Mouse (Mus musculus) kidney, adult 2 months (tissue): ENCODE results near the gene Sema4a. TPM values are rescaled to one million over a fixed set of nuclear protein-coding genes. Genes with fewer than 3 reads are reported as not detected.

Experiments
- DNase-seq: peaks from one replicate; pipeline ENCODE4 v3.0.0; 2021
- H3K27ac ChIP-seq: fragments of 200-500 bp; 2 replicates; pipeline ENCODE4 v1.5.1; 2012; ENCODE audit warnings: low read depth, low read length, control low read depth, inconsistent platforms; ENCODE audit not compliant: insufficient read depth
- H3K27me3 ChIP-seq: fragments of 200-500 bp; replicated peaks from 2 replicates; pipeline ENCODE4 v1.6.1; 2012; ENCODE audit warnings: mild to moderate bottlenecking, moderate library complexity, low read length, inconsistent platforms; ENCODE audit not compliant: control insufficient read depth, insufficient read depth
- H3K36me3 ChIP-seq: fragments of 200-500 bp; 2 replicates; pipeline ENCODE4 v1.6.1; 2012; ENCODE audit warnings: mild to moderate bottlenecking, moderate library complexity, low read length, inconsistent platforms; ENCODE audit not compliant: control insufficient read depth, insufficient read depth
- H3K4me1 ChIP-seq: fragments of 200-500 bp; 2 replicates; pipeline ENCODE4 v1.6.1; 2011; ENCODE audit warnings: low read length; ENCODE audit not compliant: control insufficient read depth, insufficient read depth
- H3K4me3 ChIP-seq: fragments of 200-500 bp; 2 replicates; pipeline ENCODE4 v1.5.1; 2011; ENCODE audit warnings: mild to moderate bottlenecking, low read depth, low read length, control low read depth; ENCODE audit not compliant: insufficient read depth
- CTCF ChIP-seq: fragments of 200-500 bp; conservative IDR thresholded peaks from 2 replicates; pipeline ENCODE4 v1.5.1; 2011; ENCODE audit warnings: low read depth, mild to moderate bottlenecking, control low read depth, low read length, moderate library complexity, mixed read lengths; ENCODE audit not compliant: insufficient read depth, insufficient read length
- POLR2A ChIP-seq: fragments of 200-500 bp; IDR thresholded peaks from one replicate; pipeline ENCODE4 v1.6.1; 2011; ENCODE audit warnings: low read depth, low read length, control low read depth
- WGBS: fragments of 180-500 bp; shearing (Covaris S2); methylation state at CpG from one replicate; pipeline ENCODE4 v1.1.7; 2018; 5-methylcytosine and 5-hydroxymethylcytosine counted together
- polyA plus RNA-seq: library from polyadenylated mRNA; depleted of rRNA; stranded (reverse); fragments of >200 nt; gene quantifications from 2 replicates; pipeline ENCODE4 v1.2.3, GENCODE M21; 2012

Sema4a gene
- polyA plus RNA-seq, 1 experiment: 176 TPM

- Histone ChIP-seq H3K4me1 (peaks cover 5% of the 10 kb centered on the region; the same call in 1 of the 2 replicates), H3K36me3 (no peaks in the 10 kb centered on the region; the same call in 1 of the 2 replicates), H3K27me3 (no peaks in the 10 kb centered on the region), H3K4me3 (no peak overlapping the region), H3K27ac (no peak overlapping the region)
- DNase-seq: no peak
- WGBS: 88% methylated on average over 11 of the region's 11 CpGs
- TF ChIP-seq CTCF: no peak
- TF ChIP-seq POLR2A: no peak
Measured at GRCm38 (mm10) chr3:88412636-88413035, 48.3 kb downstream of the Sema4a start.

- Histone ChIP-seq H3K27me3 (no peaks in the 10 kb centered on the region), H3K4me3 (no peak overlapping the region), H3K36me3 (no peaks in the 10 kb centered on the region; the same call in 1 of the 2 replicates), H3K27ac (no peak overlapping the region), H3K4me1 (peaks cover 5% of the 10 kb centered on the region; the same call in 1 of the 2 replicates)
- DNase-seq: no peak
- 73% methylated on average over 4 of the region's 4 CpGs for WGBS
- no peak for TF ChIP-seq CTCF
- TF ChIP-seq POLR2A: no peak
Measured at GRCm38 (mm10) chr3:88411681-88412080, 49.3 kb downstream of the Sema4a start.

GRCm38 (mm10) chr3:88410645-88411031, 50.3 kb downstream of the Sema4a start:
- no peaks in the 10 kb centered on the region; the same call in 1 of the 2 replicates for H3K36me3 ChIP-seq
- peak overlapping the region; percentile 88 for H3K27ac ChIP-seq
- H3K4me1 ChIP-seq: peaks cover 5% of the 10 kb centered on the region; the same call in 1 of the 2 replicates
- DNase-seq: no peak
- 20% methylated on average over 7 of the region's 7 CpGs for WGBS
- H3K27me3 ChIP-seq: no peaks in the 10 kb centered on the region
- H3K4me3 ChIP-seq: peak overlapping the region; percentile 33
- TF ChIP-seq CTCF: no peak

GRCm38 (mm10) chr3:88409741-88410644, 51.0 kb downstream of the Sema4a start, which contains the start of gene Pmf1:
TSS of gene Pmf1 (minus strand) at chr3:88410331.
- TF ChIP-seq POLR2A (peak; percentile 86), CTCF (0 out of 2 replicates have a peak, but pooled peaks have one; percentile 4)
- Histone ChIP-seq H3K4me3 (peak within 1 kb of the TSS; percentile 88), H3K4me1 (peaks cover 5% of the 10 kb centered on the region; the same call in 1 of the 2 replicates), H3K36me3 (no peaks in the 10 kb centered on the region; the same call in 1 of the 2 replicates), H3K27ac (peak within 1 kb of the TSS; percentile 98), H3K27me3 (no peaks in the 10 kb centered on the region)
- peak; percentile 97 for DNase-seq
- WGBS: under 1% methylated on average over 54 of the region's 54 CpGs

GRCm38 (mm10) chr3:88408953-88409352, 52.0 kb downstream of the Sema4a start:
- Histone ChIP-seq H3K4me3 (no peak overlapping the region), H3K27ac (no peak overlapping the region), H3K36me3 (no peaks in the 10 kb centered on the region), H3K27me3 (no peaks in the 10 kb centered on the region), H3K4me1 (peaks cover 5% of the 10 kb centered on the region; the same call in 1 of the 2 replicates)
- TF ChIP-seq CTCF: no peak
- no peak for TF ChIP-seq POLR2A
- 47% methylated on average over 5 of the region's 5 CpGs for WGBS
- no peak for DNase-seq

GRCm38 (mm10) chr3:88407529-88407928, 53.5 kb downstream of the Sema4a start:
- Histone ChIP-seq H3K36me3 (no peaks in the 10 kb centered on the region), H3K27me3 (no peaks in the 10 kb centered on the region), H3K4me1 (peaks cover 5% of the 10 kb centered on the region; the same call in 1 of the 2 replicates), H3K4me3 (no peak overlapping the region), H3K27ac (no peak overlapping the region)
- DNase-seq: no peak
- TF ChIP-seq POLR2A: no peak
- no peak for TF ChIP-seq CTCF
- 53% methylated on average over 7 of the region's 7 CpGs for WGBS

GRCm38 (mm10) chr3:88407090-88407489, 53.9 kb downstream of the Sema4a start:
- peak; percentile 78 for DNase-seq

More at GRCm38 (mm10) chr3:88407090-88407489, 53.9 kb downstream of the Sema4a start:
- H3K36me3 ChIP-seq: no peaks in the 10 kb centered on the region
- WGBS: 1% methylated on average over 2 of the region's 2 CpGs
- no peak overlapping the region for H3K4me3 ChIP-seq
- TF ChIP-seq CTCF: peak; percentile 96
- TF ChIP-seq POLR2A: no peak
- H3K27me3 ChIP-seq: no peaks in the 10 kb centered on the region
- no peak overlapping the region for H3K27ac ChIP-seq
- H3K4me1 ChIP-seq: peaks cover 5% of the 10 kb centered on the region; the same call in 1 of the 2 replicates
